Mouse (Mus musculus) cerebellum, adult 11 months (tissue): ENCODE results near the gene Susd6.

Experiments
- DNase-seq: peaks from one replicate; pipeline ENCODE4 v3.0.0; 2022

The Susd6 gene

DNA sequence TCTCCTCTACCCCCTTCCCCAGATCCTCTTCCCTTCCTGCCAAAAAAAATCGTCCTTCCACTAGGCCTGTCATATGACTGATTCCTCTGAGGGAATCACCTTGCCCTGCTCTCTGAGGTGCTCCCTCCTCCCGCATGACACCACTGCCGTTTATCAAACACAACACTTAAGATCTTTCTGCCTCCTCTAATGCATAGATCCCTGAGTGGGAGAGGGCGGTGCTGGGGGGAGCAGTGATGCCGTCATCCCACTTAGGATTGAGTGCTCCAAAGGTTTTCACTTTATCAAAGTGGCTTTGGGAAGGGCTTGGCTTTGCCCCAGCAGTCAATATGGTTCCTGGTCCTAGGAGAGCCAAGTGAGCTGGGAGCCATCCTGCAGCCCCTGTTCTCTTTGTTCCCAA, 93.6 kb downstream of the Susd6 start:
- no peak for DNase-seq

- DNase-seq: no peak
Measured at GRCm38 (mm10) chr12:80885301-80886288, 95.3 kb downstream of the Susd6 start.

GRCm38 (mm10) chr12:80887036-80887435, 96.7 kb downstream of the Susd6 start:
- DNase-seq: no peak

DNA sequence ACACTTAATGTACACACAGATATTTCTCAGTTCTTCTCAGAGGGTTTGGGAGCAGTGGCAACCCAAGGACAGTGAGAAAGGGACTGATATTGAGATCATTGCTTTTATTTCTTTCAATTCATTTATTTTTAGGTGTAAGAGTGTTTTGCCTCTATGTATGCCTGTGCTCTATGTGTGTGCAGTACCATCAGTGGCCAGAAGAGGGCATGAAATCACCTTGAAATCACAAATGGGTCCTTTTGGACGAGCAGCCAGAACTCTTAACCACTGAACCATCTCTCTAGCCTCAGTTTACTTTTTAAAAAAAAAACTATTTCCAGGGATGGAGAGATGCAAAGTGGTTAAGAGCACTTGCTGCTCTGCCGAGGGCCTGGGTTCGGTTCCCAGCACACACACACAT, 99.0 kb downstream of the Susd6 start:
- DNase-seq: no peak

- no peak for DNase-seq
Measured at GRCm38 (mm10) chr12:80891074-80891473, 100.8 kb downstream of the Susd6 start.

- no peak for DNase-seq
Measured at GRCm38 (mm10) chr12:80893720-80894494, 103.6 kb downstream of the Susd6 start.

DNA sequence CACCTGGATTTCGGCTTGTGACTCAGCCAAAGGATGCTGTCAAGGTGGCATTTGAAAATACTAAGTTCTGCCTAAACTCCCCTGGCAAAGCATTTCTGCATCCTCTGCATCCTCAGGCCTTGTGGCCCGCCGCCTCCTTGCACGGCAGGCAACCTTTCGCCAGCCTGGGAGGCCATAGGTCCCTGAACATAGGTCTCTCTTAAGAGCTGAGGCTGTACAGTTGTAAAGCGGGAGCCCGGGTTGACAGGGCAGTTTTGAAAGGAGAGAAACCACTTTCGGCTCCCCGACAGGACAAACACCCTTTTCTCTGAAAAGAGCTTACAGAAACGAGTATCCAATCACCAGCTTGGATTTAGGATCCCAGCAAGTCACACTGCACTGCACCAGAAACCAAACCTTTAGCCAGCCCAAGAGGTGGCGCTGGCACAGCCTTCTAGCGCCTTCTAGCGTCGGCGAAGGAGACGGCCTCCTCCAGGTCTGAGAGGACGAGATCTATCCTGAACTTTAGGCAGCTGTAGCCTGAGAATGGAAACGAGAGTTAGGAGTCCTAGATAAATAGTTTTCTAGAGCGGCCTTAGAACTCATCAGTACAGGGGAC, 104.8 kb downstream of the Susd6 start:
- peak; percentile 75 for DNase-seq

- DNase-seq: no peak
Measured at GRCm38 (mm10) chr12:80909631-80910030, 119.3 kb downstream of the Susd6 start.

DNA sequence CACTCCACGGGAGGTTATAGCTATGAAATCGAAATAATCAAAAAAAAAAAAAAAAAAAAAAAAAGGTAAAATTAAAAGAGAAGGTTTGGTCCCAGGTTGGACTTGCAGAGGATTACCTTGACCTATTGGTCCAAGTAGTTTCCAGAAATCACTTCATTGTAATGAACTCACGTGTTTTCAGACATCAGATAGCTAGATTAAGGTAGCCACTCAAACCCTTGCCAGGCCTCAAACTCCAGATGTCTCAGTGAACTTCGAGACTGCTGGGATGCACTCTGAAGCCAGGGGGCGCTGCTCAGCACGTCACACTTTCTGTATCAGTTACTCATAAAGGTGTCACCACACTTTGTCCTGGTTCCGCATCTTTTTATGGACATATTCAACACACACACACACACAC, 127.5 kb downstream of the Susd6 start:
- DNase-seq: no peak

- no peak for DNase-seq
Measured at GRCm38 (mm10) chr12:80921301-80921700, 131.0 kb downstream of the Susd6 start.

GRCm38 (mm10) chr12:80922869-80923268, 132.6 kb downstream of the Susd6 start:
- DNase-seq: no peak

DNA sequence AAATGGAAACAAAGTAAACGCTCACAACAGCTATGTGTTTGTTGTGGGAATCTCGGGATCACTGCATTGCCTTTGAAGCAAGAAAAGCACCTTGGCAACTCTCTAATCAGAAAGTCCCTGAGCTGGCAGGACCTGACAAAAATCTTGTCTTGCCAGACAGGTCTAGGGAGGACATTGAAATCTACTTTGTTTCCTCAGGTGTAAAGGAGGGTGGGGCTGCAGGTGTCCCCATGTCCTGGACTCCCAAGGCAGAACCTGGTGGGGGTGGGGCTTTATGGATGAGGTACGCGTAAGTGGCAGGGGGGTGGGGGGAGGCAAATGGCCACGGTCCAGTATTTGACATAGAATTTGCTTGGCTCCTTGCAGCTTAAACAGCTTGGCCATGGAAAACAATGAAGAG, 133.3 kb downstream of the Susd6 start:
- DNase-seq: no peak

GRCm38 (mm10) chr12:80924205-80924604, 133.9 kb downstream of the Susd6 start:
- DNase-seq: no peak

- no peak for DNase-seq
Measured at GRCm38 (mm10) chr12:80925919-80926318, 135.6 kb downstream of the Susd6 start.

- no peak for DNase-seq
Measured at GRCm38 (mm10) chr12:80926550-80926949, 136.2 kb downstream of the Susd6 start.

GRCm38 (mm10) chr12:80927518-80927917, 137.2 kb downstream of the Susd6 start:
- DNase-seq: no peak

DNA sequence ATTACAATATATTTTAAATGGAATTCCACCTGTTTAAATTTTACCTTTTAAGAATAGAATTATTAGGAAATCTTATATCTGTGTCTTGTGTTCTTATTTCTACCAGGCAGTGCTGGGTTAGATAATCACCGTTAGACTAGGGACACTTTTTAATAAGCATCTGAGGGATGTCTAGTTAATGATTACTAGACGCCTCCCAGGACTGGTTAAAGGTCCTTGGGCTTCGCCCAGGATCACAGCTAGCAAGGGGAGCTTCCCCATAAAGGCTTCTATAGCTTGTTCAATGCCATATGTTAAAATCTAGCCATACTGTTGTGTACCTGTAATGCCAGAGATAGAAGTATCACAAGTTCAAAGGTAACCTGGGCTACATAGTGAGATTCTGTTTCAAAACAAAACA, 138.6 kb downstream of the Susd6 start:
- no peak for DNase-seq

DNA sequence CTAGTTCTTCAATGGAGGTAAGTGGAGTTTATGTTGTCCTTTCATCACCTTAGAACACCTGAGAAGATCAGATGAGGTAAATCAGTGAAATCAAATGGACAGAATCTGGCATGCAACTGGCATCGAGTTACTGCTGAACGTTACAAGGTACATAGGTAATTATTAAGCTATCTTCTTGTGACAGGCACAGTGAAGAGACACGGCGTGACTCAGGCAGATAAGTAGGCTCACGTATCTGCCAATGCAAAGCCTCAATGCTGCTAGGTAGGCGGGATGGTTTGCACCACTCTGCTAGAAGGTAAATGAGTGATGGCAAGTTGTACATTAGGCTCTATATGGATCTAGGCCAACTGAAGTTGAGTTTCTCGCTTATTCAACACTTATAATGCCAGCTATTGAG, 139.8 kb downstream of the Susd6 start:
- no peak for DNase-seq
